Mouse (Mus musculus): ENCODE data around the gene Rag1.

Gene Rag1

DNA sequence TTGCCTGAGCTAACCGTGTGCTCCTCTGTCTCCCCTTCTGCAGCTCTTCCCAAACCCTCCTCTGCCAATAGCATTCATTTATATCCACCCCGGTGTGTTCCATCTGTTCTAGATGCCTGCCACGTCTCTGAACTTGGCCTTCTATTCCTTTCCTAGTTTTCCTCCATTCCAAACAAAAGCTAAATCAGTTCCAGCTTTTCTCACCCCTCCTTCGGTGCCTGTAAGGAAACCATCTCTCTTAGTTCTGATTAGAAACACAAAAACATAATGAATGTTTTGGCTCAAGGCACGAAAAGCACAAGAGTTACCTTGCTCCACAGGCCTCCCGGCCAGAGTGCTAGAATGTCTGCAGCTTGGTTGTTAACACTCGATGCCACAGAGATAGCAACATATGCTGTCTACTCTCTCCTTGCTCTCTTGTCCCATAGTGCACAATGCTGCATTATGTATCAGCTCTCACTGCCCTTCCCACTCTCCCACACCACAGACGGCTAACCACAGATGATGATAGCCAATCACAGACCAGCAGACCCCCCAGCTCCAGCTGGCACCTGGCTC, at the start of gene Rag1, which contains the start of gene B230118H07Rik:
Gene Rag1 (minus strand): TSS at position 388 of the 558 bp plus-strand sequence.
Gene B230118H07Rik (minus strand): TSS at position 419 of the 558 bp plus-strand sequence.
- no peak for DNase-seq (ENCODE audit: low spot score in 2 of 2)

DNA sequence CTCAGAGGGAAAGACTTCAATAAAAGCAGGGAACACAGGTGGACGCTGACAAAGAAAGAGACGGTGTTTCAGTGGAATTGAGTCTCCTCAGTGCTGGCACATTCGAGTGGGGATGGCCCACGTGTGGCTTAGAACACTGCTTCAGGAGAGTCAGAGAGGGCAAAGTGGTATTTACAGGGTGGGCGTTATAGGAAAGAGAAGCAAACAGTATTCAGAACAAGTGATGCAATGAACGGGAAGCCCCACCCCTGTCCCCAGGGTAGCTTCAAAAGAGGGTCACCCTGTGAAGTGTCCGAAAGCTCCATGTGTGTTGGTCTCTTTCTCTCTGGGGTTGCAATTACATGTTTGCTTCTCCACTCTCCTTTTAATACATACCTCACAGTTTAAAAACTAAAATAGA, 46.3 kb upstream of the Rag1 start:
- DNase-seq (ENCODE audit: low spot score in 2 of 2) = no peak

- no peak for DNase-seq (ENCODE audit: low spot score in 2 of 2)
Measured at GRCm38 (mm10) chr2:101693577-101694215, 44.4 kb upstream of the Rag1 start.

- DNase-seq (ENCODE audit: low spot score in 2 of 2) = no peak
Measured at GRCm38 (mm10) chr2:101693043-101693442, 43.7 kb upstream of the Rag1 start.

- DNase-seq (ENCODE audit: low spot score in 2 of 2) = no peak
Measured at GRCm38 (mm10) chr2:101690252-101690827, 41.0 kb upstream of the Rag1 start.

GRCm38 (mm10) chr2:101688011-101688410, 38.7 kb upstream of the Rag1 start:
- no peak for DNase-seq (ENCODE audit: low spot score in 2 of 2)

GRCm38 (mm10) chr2:101684421-101684820, 35.1 kb upstream of the Rag1 start:
- no peak for DNase-seq (ENCODE audit: low spot score in 2 of 2)

- no peak for DNase-seq (ENCODE audit: low spot score in 2 of 2)
Measured at GRCm38 (mm10) chr2:101679164-101679784, 30.0 kb upstream of the Rag1 start.

DNA sequence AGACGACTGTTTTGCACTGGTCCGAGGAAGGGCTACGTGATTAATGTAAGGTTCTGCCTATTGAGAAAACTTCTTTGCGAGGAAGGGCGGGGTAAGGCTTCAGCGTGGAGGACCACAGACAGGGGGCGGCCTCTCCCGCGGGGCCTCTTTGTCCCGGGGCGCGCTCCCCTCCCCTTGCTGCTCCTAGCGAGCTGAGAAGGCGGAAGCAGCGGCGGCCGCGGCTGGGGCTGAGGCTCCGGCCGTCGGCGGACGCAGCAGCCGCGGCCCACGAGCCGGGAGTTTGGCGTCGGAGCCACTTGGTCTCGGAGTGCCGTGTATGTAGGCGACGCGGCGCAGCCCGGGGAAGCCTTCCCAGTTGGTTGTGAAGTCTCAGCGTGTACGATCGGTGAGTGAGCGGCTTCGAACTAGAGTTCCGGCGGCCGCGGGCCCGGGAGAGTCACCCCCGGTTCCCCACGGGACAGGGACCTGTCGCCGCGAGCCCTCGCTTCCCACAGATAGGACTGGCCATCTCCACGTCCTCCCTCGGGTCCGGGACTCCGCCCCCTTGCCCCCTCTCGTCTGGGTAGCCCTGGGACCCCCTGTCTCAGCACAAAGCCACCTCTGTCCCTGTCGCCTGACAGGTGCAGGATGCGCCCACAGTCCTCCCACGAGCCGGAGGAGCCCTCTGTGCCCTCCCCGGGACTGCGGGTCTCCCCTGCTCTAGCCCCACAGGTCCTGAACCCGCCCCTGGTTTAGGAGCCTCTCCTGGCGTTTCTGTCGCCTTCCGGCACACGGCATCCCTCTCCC, 29.1 kb upstream of the Rag1 start, which contains the start of gene Traf6:
Gene Traf6 (plus strand): TSS at position 194 of the 786 bp plus-strand sequence.
- peak; percentile 65 to 72 for DNase-seq (ENCODE audit: low spot score in 2 of 2)

- DNase-seq (ENCODE audit: low spot score in 2 of 2) = no peak
Measured at GRCm38 (mm10) chr2:101673547-101673946, 24.2 kb upstream of the Rag1 start.

- DNase-seq (ENCODE audit: low spot score in 2 of 2) = no peak
Measured at GRCm38 (mm10) chr2:101668751-101669150, 19.4 kb upstream of the Rag1 start.

DNA sequence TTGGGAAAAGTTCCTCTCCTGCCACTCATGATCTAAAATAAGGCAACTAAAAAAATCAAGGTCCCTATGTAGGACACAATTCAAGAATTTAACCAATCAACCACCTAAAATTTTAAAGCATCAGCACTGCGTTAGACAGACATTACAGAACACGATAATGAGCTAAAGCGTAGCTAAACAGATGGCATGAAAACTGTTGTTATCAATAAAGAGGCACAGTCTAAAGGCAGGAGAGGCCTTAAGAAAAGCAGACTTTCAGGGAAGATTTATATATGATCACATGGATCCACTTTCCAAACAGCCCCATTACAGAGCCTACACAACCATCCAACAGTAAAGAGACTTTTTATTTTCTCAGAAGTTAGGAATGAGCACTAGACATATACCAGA, 16.4 kb upstream of the Rag1 start:
- DNase-seq (ENCODE audit: low spot score in 2 of 2) = no peak

DNA sequence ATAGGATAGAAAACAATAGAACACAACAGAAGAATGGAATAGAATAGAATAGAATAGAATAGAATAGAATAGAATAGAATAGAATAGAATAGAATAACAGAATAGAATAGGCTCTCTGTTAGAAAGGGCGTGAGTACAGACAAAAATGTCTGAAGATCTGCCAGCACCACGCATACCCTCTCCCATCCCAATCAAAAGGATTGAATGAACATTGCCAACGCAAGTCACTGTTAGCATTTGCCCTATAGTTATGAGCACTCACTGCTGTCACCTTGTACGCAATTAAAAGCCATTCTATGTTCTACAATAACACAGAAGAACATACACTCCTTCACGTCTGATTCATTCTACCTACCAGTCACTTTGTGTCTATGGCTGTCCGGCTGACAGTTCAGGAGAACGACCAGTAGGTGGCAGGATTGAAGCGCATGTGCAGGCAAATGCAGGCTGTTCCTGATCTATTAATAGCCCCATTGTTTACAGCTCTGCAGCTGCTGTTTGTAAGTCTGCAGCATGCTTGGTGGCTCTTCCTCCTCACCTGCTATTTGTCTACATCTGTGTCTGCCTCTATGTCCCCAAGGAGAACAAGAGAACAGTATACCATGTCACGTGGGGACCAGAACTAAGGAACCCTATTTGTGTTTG, 15.9 kb upstream of the Rag1 start:
- peak; percentile 62 to 65 for DNase-seq (ENCODE audit: low spot score in 2 of 2)

GRCm38 (mm10) chr2:101660536-101660935, 11.2 kb upstream of the Rag1 start:
- no peak for DNase-seq (ENCODE audit: low spot score in 2 of 2)

DNA sequence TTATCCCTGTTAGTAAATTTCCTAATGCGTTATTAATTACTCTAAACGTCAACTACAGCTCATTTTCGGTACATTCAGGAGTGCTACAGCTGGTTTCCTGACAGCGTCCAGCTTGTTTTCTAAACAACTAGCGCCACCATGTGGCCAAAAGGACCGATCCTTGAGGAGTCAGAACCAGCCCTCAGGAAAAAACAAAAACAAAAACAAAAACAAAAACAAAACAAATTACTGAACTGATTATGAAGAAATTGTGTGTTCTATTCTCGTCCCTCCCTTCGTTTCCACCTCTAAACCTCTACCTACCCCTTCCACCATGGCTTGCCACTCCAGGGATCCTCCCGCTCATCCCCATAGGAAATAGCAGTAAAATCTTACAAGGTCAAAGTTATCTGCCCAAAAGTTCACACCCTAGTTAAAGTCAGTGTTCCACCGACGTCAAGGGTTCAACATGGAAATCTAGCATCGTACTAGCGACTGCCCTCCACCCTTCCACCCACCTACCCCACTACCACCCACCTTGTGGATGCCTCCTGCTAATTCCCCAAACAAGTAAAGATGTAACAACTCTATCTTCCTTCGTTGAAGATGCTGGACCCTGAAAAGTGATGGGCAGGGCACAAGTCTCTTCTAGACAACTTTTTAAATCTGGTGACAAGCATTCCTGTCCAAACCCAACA, 3.8 kb upstream of the Rag1 start:
- DNase-seq (ENCODE audit: low spot score in 2 of 2) = peak; percentile 48 to 59

DNA sequence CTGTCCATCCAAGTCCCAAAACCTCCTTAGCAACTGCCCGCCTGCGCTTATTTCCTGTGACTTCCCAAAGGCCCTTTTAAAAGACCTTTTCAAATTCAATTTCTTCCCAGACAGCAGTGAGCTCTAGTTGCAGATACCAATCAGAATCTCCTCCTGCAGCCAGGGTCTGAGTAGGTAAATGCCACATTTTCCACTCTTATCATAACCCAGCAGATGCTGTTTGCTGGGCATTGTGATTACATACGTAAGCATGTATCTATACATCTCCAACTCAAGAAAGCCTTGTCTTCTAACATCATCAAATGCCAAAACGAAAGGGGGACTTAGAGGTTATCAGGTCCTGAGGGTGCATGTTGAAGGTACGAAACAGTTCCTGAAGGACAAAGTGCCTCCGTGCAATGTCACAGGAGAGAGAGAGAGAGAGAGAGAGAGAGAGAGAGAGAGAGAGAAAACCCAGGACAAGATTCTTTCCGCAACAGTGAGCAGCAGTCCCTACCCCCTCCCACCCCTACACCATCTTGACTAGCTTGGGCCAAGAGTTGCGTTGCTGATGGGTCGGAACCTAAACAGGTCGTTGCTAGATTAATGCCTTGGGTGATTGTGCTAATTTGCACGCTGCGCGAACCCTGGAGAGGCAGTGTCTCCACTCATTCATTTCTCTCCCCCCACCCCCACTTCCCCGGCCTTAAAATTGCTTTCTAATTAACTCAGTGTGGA, 3.1 kb upstream of the Rag1 start:
- DNase-seq (ENCODE audit: low spot score in 2 of 2) = no peak

DNA sequence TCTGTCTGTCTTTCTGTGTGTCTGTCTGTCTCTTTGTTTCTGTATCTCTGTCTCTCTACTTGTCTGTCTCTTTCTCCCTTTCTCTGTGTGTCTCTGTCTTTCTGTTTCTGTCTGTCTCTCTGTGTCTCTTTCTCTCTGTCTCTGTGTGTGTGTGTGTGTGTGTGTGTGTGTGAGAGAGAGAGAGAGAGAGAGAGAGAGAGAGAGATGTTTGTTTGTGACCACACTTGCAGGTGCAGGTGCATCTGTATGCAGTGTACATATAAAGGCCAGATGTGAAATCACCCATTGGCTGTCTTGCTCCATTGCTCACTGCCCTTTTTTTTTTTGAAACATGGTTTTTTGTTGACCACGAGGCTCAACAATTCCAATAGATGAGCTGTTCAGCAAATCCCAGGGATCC, 1.1 kb upstream of the Rag1 start:
- DNase-seq (ENCODE audit: low spot score in 2 of 2) = no peak

- DNase-seq (ENCODE audit: low spot score in 2 of 2) = no peak
Measured at GRCm38 (mm10) chr2:101648361-101648760, 940 bp downstream of the Rag1 start.

- DNase-seq (ENCODE audit: low spot score in 2 of 2) = no peak
Measured at GRCm38 (mm10) chr2:101645841-101646240, 3.5 kb downstream of the Rag1 start.

DNA sequence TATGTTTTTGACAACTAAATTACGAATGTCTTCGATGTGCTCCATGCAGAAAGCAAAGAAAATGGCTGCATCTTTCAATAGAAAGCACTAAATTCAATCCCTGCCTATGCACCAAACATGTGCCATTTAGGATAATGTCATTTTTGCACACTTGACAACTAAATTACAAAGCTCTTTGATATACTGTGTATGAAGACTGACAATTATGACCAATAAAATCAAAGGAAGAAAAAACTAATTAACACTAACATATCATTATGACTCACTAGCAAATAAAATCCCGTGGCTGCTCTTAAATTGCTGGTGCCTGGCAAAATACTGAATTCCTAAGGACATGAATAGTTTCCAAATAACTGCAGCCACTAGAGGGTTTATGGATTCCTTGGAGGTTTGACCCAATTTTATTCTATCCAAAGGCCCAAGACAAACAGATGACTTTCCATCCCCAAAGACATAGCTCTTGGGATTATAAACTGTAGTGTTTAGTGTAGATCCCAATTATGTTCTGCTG, 9.4 kb downstream of the Rag1 start:
- DNase-seq (ENCODE audit: low spot score in 2 of 2) = no peak
